Mouse (Mus musculus) myocyte (in vitro differentiated cells): ENCODE results near the gene Gpr39.

Experiments
- MAX ChIP-seq: IDR thresholded peaks from one replicate; pipeline ENCODE4 v1.6.1; 2011; ENCODE audit warnings: low read depth, mild to moderate bottlenecking, control low read depth
- USF1 ChIP-seq: IDR thresholded peaks from one replicate; pipeline ENCODE4 v1.6.1; 2011; ENCODE audit warnings: low read depth, mild to moderate bottlenecking, control low read depth, moderate library complexity

- no peak for TF ChIP-seq USF1
- no peak for TF ChIP-seq MAX
Observed at GRCm38 (mm10) chr1:125808426-125808825, 131.6 kb downstream of the Gpr39 start.
